ENCODE assay signal across 14 mouse cellular contexts in the genomic region with DNA sequence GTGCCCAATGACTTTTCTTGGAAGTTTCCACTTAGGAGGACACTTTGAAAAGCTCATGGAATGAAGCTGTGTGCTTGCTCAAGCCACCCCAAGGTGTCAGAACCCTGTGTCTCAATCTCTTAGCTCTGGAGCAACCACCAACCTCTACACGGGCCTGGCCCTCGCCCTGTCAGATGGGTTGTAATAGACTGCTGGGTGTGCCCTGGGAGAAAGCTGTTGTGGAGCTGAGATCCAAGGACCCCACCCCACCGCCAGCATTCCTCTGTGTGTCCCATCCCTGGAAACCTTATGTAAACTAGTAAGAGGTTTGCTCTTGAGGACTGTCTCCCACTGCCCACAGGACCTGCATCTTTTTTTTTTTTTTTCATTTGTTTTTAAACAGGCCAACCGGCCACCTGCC.
"Had no signal": no experiment of that assay in that cellular context is flagged by ENCODE, and none has a peak within 500 bp of the region (broad histone marks: within the 10 kb centered on the region; RNA-seq: fewer than 3 reads in every experiment).

No protein-coding gene starts in this region.

- H3K36me3 ChIP-seq: liver, embryonic 15.5 days had no signal

- H3K4me3 ChIP-seq: left cerebral cortex, adult 2 months; limb, embryonic 10.5 days; liver, embryonic 15.5 days; megakaryocyte, embryonic 14.5 days; midbrain, embryonic 15.5 days; neural tube, embryonic 12.5 days had no signal

- H3K27me3 ChIP-seq: liver, embryonic 15.5 days; megakaryocyte, embryonic 14.5 days; midbrain, embryonic 15.5 days; neural tube, embryonic 12.5 days had no signal

- H3K27ac ChIP-seq: left cerebral cortex, adult 2 months; limb, embryonic 10.5 days; liver, embryonic 15.5 days; macrophage; midbrain, embryonic 15.5 days; neural tube, embryonic 12.5 days had no signal

- H3K4me2 ChIP-seq: liver, embryonic 11.5 days; liver, embryonic 15.5 days; lung, embryonic 14.5 days; midbrain, embryonic 11.5 days; midbrain, embryonic 15.5 days; neural tube, embryonic 12.5 days had no signal

- DNase-seq: kidney, adult 8-10 months; kidney, postnatal 36 days; lung, embryonic 14.5 days; thymus, adult 18-20 months; thymus, postnatal 14 days had no signal

- H3K9ac ChIP-seq: liver, embryonic 15.5 days; lung, embryonic 14.5 days; midbrain, embryonic 15.5 days; neural tube, embryonic 12.5 days had no signal

- ATAC-seq: midbrain, embryonic 15.5 days had no signal

- H3K4me1 ChIP-seq: limb, embryonic 10.5 days; neural tube, embryonic 12.5 days had no signal

- H3K9me3 ChIP-seq: limb, embryonic 10.5 days; liver, embryonic 15.5 days; megakaryocyte, embryonic 14.5 days; midbrain, embryonic 15.5 days; neural tube, embryonic 12.5 days had no signal
